22 mouse cellular contexts compared by ENCODE assay signal in genomic region chr15:88085631-88086030, GRCm38 (mm10).
DNase-seq lines count a peak whose midpoint lies in the region; TF ChIP-seq lines count a peak whose summit lies in the region.
"Had no signal": no experiment of that assay in that cellular context is flagged by ENCODE, and none has a peak within 500 bp of the region (broad histone marks: within the 10 kb centered on the region; RNA-seq: fewer than 3 reads in every experiment).

No protein-coding gene starts in this region.

- TF ChIP-seq CTCF in lung, adult 2 months (IDR thresholded peaks at IDR 0.05; ENCODE audit: insufficient read depth, low read length), result no peak

- H3K4me3 ChIP-seq in lung, adult 2 months (replicated peaks; ENCODE audit: extremely low read depth, low read depth, low read length), result no peak overlapping the region
- H3K4me3 ChIP-seq: embryonic facial prominence, embryonic 12.5 days; forebrain, embryonic 15.5 days; hindbrain, embryonic 10.5 days; kidney, embryonic 15.5 days; midbrain, embryonic 10.5 days; midbrain, embryonic 15.5 days; neural tube, embryonic 15.5 days had no signal

- DNase-seq in heart, adult 8-10 months (ENCODE audit: low spot score), result peak; percentile 13
- DNase-seq in heart, postnatal 14 days, result no peak
- DNase-seq in lung, adult 2 months, result peak; percentile 8
- DNase-seq in lung, postnatal 10 days, result peak; percentile 50
- peak; percentile 2 for DNase-seq in skeletal muscle tissue, adult 2 months (ENCODE audit: low read depth, low spot score)
- DNase-seq in frontal cortex, postnatal 14 days (ENCODE audit: low spot score in 2 of 2), result no peak
- DNase-seq in spleen, adult 12 weeks (ENCODE audit: low spot score), result no peak
- DNase-seq: adrenal gland, postnatal 14 days; cerebellum, adult 11 months; cerebellum, adult 9-10 months; embryo, embryonic 11 days; gastrocnemius, postnatal 10 days; kidney, adult 18-20 months; liver; thymus, postnatal 4 days had no signal

- TF ChIP-seq POLR2A in lung, adult 2 months (IDR thresholded peaks at IDR 0.05; ENCODE audit: borderline replicate concordance, extremely low read depth, low read depth, low read length), result no peak

- WGBS in lung, adult 2 months, result 32% methylated on average over 3 of the region's 3 CpGs

- intact Hi-C loops in heart, postnatal 14 days (cut with DNase I), result no loop called here

- peaks cover 4% of the 10 kb centered on the region for H3K4me1 ChIP-seq in lung, adult 2 months (ENCODE audit: control insufficient read depth, insufficient read depth, low read length)
- H3K4me1 ChIP-seq: embryonic facial prominence, embryonic 12.5 days; kidney, embryonic 15.5 days; midbrain, embryonic 10.5 days had no signal

Comparison
In these comparisons a context has a peak if more than half of its experiments do, and no peak if none do; other contexts are left out.
1. DNase-seq: peak in heart, adult 8-10 months (single experiment), lung, adult 2 months (single experiment), lung, postnatal 10 days (single experiment) and skeletal muscle tissue, adult 2 months (single experiment); none in heart, postnatal 14 days (0 of 2), frontal cortex, postnatal 14 days (0 of 2) and spleen, adult 12 weeks (single experiment).